Mouse (Mus musculus): ENCODE data around the gene Etv5. TPM values are rescaled to one million over a fixed set of nuclear protein-coding genes. Genes with fewer than 3 reads are reported as not detected.

Gene Etv5
- polyA plus RNA-seq, 1 experiment from 2014 or later: 242 TPM

GRCm38 (mm10) chr16:22348478-22349270, 90.8 kb downstream of the Etv5 start:
- Histone ChIP-seq H3K4me2 (no peak overlapping the region), H3K27ac (ENCODE audit: low read depth) (no peak overlapping the region), H3K9ac (no peak overlapping the region), H3K4me3 (ENCODE audit: low read depth, low read length) (no peak overlapping the region), H3K27me3 (ENCODE audit: insufficient read depth, low read length) (no peaks in the 10 kb centered on the region), H3K36me3 (ENCODE audit: insufficient read depth) (no peaks in the 10 kb centered on the region), H3K9me3 (ENCODE audit: low read depth, low read length) (no peaks in the 10 kb centered on the region), H3K4me1 (ENCODE audit: insufficient read depth) (no peaks in the 10 kb centered on the region)
- DNase-seq (no peak), ATAC-seq (ENCODE audit: insufficient read depth) (no peak)
- no peak for TF ChIP-seq CTCF (IDR thresholded peaks at IDR 0.05; ENCODE audit: low read depth)
- WGBS: 29% methylated on average over 16 of the region's 16 CpGs

- no peaks in the 10 kb centered on the region for H3K4me1 ChIP-seq (ENCODE audit: insufficient read depth)
- H3K9me3 ChIP-seq (ENCODE audit: low read depth, low read length): no peaks in the 10 kb centered on the region
- no peak overlapping the region for H3K9ac ChIP-seq
- H3K36me3 ChIP-seq (ENCODE audit: insufficient read depth): no peaks in the 10 kb centered on the region
- no peak for TF ChIP-seq CTCF (IDR thresholded peaks at IDR 0.05; ENCODE audit: low read depth)
- no peaks in the 10 kb centered on the region for H3K27me3 ChIP-seq (ENCODE audit: insufficient read depth, low read length)
- no peak overlapping the region for H3K4me3 ChIP-seq (ENCODE audit: low read depth, low read length)
- no peak overlapping the region for H3K27ac ChIP-seq (ENCODE audit: low read depth)
- no peak for DNase-seq
- H3K4me2 ChIP-seq: no peak overlapping the region
- ATAC-seq (ENCODE audit: insufficient read depth): no peak
- WGBS: 55% methylated on average over 4 of the region's 4 CpGs
Measured at GRCm38 (mm10) chr16:22348014-22348413, 91.5 kb downstream of the Etv5 start.

GRCm38 (mm10) chr16:22341236-22341671, 98.3 kb downstream of the Etv5 start:
- TF ChIP-seq CTCF (IDR thresholded peaks at IDR 0.05; ENCODE audit: low read depth): no peak
- H3K27ac ChIP-seq (ENCODE audit: low read depth): peak overlapping the region; percentile 36; the same call in 1 of the 2 replicates
- WGBS: 51% methylated on average over 4 of the region's 4 CpGs

DNA sequence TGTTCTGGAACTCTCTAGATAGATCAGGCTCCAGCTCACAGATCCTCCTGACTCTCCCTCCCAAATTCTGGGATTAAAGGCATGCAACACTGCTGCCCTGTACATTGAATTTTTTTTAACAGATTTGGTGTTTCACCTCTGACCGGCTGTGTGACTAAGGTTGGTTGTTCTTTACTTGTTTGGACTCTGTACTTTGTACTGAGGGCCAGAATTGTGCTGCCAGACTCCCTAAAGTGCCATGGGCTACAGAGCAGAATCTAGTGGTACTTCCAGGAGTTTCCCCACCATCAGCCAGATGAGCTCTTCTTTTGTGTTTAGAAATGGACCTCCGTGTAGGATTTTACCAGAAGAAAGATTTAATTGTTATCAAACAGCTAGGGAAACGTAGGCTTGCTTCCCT, 103.7 kb downstream of the Etv5 start:
- no peak overlapping the region for H3K4me2 ChIP-seq
- TF ChIP-seq CTCF (IDR thresholded peaks at IDR 0.05; ENCODE audit: low read depth): no peak
- no peak overlapping the region for H3K27ac ChIP-seq (ENCODE audit: low read depth)
- no peak overlapping the region for H3K9ac ChIP-seq
- no peak for DNase-seq
- H3K4me1 ChIP-seq (ENCODE audit: insufficient read depth): no peaks in the 10 kb centered on the region
- no peak overlapping the region for H3K4me3 ChIP-seq (ENCODE audit: low read depth, low read length)
- no peaks in the 10 kb centered on the region for H3K9me3 ChIP-seq (ENCODE audit: low read depth, low read length)
- H3K36me3 ChIP-seq (ENCODE audit: insufficient read depth): no peaks in the 10 kb centered on the region
- no peak for ATAC-seq (ENCODE audit: insufficient read depth)
- whole genome bisulfite sequencing: 75% methylated on average over 3 of the region's 3 CpGs
- no peaks in the 10 kb centered on the region for H3K27me3 ChIP-seq (ENCODE audit: insufficient read depth, low read length)

More at GRCm38 (mm10) chr16:22341236-22341671, 98.3 kb downstream of the Etv5 start:
- no peaks in the 10 kb centered on the region for H3K4me1 ChIP-seq (ENCODE audit: insufficient read depth)
- H3K4me3 ChIP-seq (ENCODE audit: low read depth, low read length): no peak overlapping the region
- ATAC-seq (ENCODE audit: insufficient read depth) (peak; percentile 60), DNase-seq (peak; percentile 83)
- H3K9me3 ChIP-seq (ENCODE audit: low read depth, low read length): no peaks in the 10 kb centered on the region
- no peaks in the 10 kb centered on the region for H3K27me3 ChIP-seq (ENCODE audit: insufficient read depth, low read length)
- H3K36me3 ChIP-seq (ENCODE audit: insufficient read depth): no peaks in the 10 kb centered on the region
- no peak overlapping the region for H3K9ac ChIP-seq
- no peak overlapping the region for H3K4me2 ChIP-seq

Other genes with a start within 250 kb of the Etv5 start
- gene Tra2b, start 173.7 kb downstream of the Etv5 start, polyA plus RNA-seq (2014; fragmentation: Nextera tagmentation; extraction: Ambion mirVana): 415 and 429 TPM in 2 replicates
- gene Dgkg, start 217.5 kb upstream of the Etv5 start, polyA plus RNA-seq (2014; fragmentation: Nextera tagmentation; extraction: Ambion mirVana): 0.49 and 0.83 TPM in 2 replicates